Mouse (Mus musculus) adrenal gland, adult 2 months (tissue): ENCODE data around the gene Rbl1. TPM values are rescaled to one million over a fixed set of nuclear protein-coding genes. Genes with fewer than 3 reads are reported as not detected.

Experiments used
- polyA plus RNA-seq: library from polyadenylated mRNA; depleted of rRNA; stranded (reverse); fragments of >200 nt; gene quantifications from 2 replicates; pipeline ENCODE4 v1.2.3, GENCODE M21; 2012; rRNA removed
- total RNA-seq, 2 experiments: library from RNA; stranded (reverse); gene quantifications; 2 replicates each; pipeline ENCODE4 v1.2.3; 2021

Gene Rbl1
- total and polyA plus RNA-seq, 3 experiments, result 1.6 to 5.6 (median 3.7) TPM

Other genes starting within 250 kb of the Rbl1 start
- gene Ndrg3, start 212.5 kb downstream of the Rbl1 start, total RNA-seq, result 10 to 100 TPM; 68.0 to 72.5 TPM
- gene Ndrg3, start 212.5 kb downstream of the Rbl1 start, polyA plus RNA-seq, result 37.7 and 41.7 TPM in 2 replicates
- 1 to 10 TPM; 4.1 to 6.3 TPM for gene Dsn1, start 197.4 kb downstream of the Rbl1 start, total RNA-seq
- 0.76 and 0.77 TPM in 2 replicates for gene Dsn1, start 197.4 kb downstream of the Rbl1 start, polyA plus RNA-seq
- 10 to 100 TPM; 30.9 to 36.6 TPM for gene Soga1, start 125.3 kb downstream of the Rbl1 start, total RNA-seq
- gene Soga1, start 125.3 kb downstream of the Rbl1 start, polyA plus RNA-seq, result 31.1 and 33.1 TPM in 2 replicates
- not detected for gene Tldc2, start 117.5 kb downstream of the Rbl1 start, total RNA-seq
- 0.19 TPM in 1 of 2 replicates, not detected in the other for gene Tldc2, start 117.5 kb downstream of the Rbl1 start, polyA plus RNA-seq
- 10 to 100 TPM; 23.0 to 26.8 TPM for gene Samhd1, start 69.3 kb downstream of the Rbl1 start, total RNA-seq
- gene Samhd1, start 69.3 kb downstream of the Rbl1 start, polyA plus RNA-seq, result 11.7 and 13.4 TPM in 2 replicates
- gene Rpn2, start 74.5 kb upstream of the Rbl1 start, total RNA-seq, result 100 to 1,000 TPM; 296 to 306 TPM
- 198 and 225 TPM in 2 replicates for gene Rpn2, start 74.5 kb upstream of the Rbl1 start, polyA plus RNA-seq
- gene Mroh8, start 75.0 kb upstream of the Rbl1 start, total RNA-seq, result under 1 TPM; 0.26 to 0.48 TPM
- 0.37 and 0.90 TPM in 2 replicates for gene Mroh8, start 75.0 kb upstream of the Rbl1 start, polyA plus RNA-seq
- gene Ghrh, start 143.0 kb upstream of the Rbl1 start, total RNA-seq, result not detected
- gene Ghrh, start 143.0 kb upstream of the Rbl1 start, polyA plus RNA-seq, result not detected in 2 replicates
- gene Manbal, start 163.1 kb upstream of the Rbl1 start, total RNA-seq, result 10 to 100 TPM; 31.0 to 37.6 TPM
- gene Manbal, start 163.1 kb upstream of the Rbl1 start, polyA plus RNA-seq, result 85.8 and 87.4 TPM in 2 replicates
- gene Src, start 213.9 kb upstream of the Rbl1 start, total RNA-seq, result 10 to 100 TPM; 12.6 to 22.7 TPM
- 28.4 and 29.4 TPM in 2 replicates for gene Src, start 213.9 kb upstream of the Rbl1 start, polyA plus RNA-seq